Mouse (Mus musculus): ENCODE data around the gene Otx2. TPM values are rescaled to one million over a fixed set of nuclear protein-coding genes. Genes with fewer than 3 reads are reported as not detected.

Gene Otx2
- polyA plus RNA-seq, 1 experiment = not detected

- Histone ChIP-seq H3K36me3 (ENCODE audit: control insufficient read depth) (no peaks in the 10 kb centered on the region), H3K27me3 (ENCODE audit: control insufficient read depth) (peaks cover 12% of the 10 kb centered on the region), H3K4me1 (ENCODE audit: control insufficient read depth) (no peaks in the 10 kb centered on the region), H3K9me3 (ENCODE audit: control insufficient read depth, low read length) (no peaks in the 10 kb centered on the region), H3K4me3 (replicated peaks) (no peak overlapping the region)
- TF ChIP-seq TAL1 (IDR thresholded peaks at IDR 0.05; ENCODE audit: low read length) = no peak
- no peak for TF ChIP-seq GATA1 (IDR thresholded peaks at IDR 0.05; ENCODE audit: low read length)
Measured at GRCm38 (mm10) chr14:48707844-48708383, 34.3 kb upstream of the Otx2 start.

GRCm38 (mm10) chr14:48707391-48707790 is 33.8 kb upstream of the Otx2 start:
- no peaks in the 10 kb centered on the region for H3K9me3 ChIP-seq (ENCODE audit: control insufficient read depth, low read length)
- peaks cover 12% of the 10 kb centered on the region for H3K27me3 ChIP-seq (ENCODE audit: control insufficient read depth)
- no peak overlapping the region for H3K4me3 ChIP-seq (replicated peaks)
- no peaks in the 10 kb centered on the region for H3K4me1 ChIP-seq (ENCODE audit: control insufficient read depth)
- TF ChIP-seq TAL1 (IDR thresholded peaks at IDR 0.05; ENCODE audit: low read length) (no peak), GATA1 (IDR thresholded peaks at IDR 0.05; ENCODE audit: low read length) (peak; percentile 61)
- H3K36me3 ChIP-seq (ENCODE audit: control insufficient read depth) = no peaks in the 10 kb centered on the region

- TF ChIP-seq GATA1 (IDR thresholded peaks at IDR 0.05; ENCODE audit: low read length) (no peak), TAL1 (IDR thresholded peaks at IDR 0.05; ENCODE audit: low read length) (no peak)
- no peaks in the 10 kb centered on the region for H3K36me3 ChIP-seq (ENCODE audit: control insufficient read depth)
- no peaks in the 10 kb centered on the region for H3K4me1 ChIP-seq (ENCODE audit: control insufficient read depth)
- H3K27me3 ChIP-seq (ENCODE audit: control insufficient read depth) = no peaks in the 10 kb centered on the region
- H3K9me3 ChIP-seq (ENCODE audit: control insufficient read depth, low read length) = no peaks in the 10 kb centered on the region
- no peak overlapping the region for H3K4me3 ChIP-seq (replicated peaks)
Measured at GRCm38 (mm10) chr14:48700790-48701370, 27.3 kb upstream of the Otx2 start.

GRCm38 (mm10) chr14:48679590-48679989 is 6.0 kb upstream of the Otx2 start:
- Histone ChIP-seq H3K9me3 (ENCODE audit: control insufficient read depth, low read length) (no peaks in the 10 kb centered on the region), H3K27me3 (ENCODE audit: control insufficient read depth) (peaks cover 18% of the 10 kb centered on the region), H3K4me3 (replicated peaks) (no peak overlapping the region), H3K36me3 (ENCODE audit: control insufficient read depth) (no peaks in the 10 kb centered on the region), H3K4me1 (ENCODE audit: control insufficient read depth) (no peaks in the 10 kb centered on the region)
- TF ChIP-seq TAL1 (IDR thresholded peaks at IDR 0.05; ENCODE audit: low read length) (no peak), GATA1 (IDR thresholded peaks at IDR 0.05; ENCODE audit: low read length) (no peak)

DNA sequence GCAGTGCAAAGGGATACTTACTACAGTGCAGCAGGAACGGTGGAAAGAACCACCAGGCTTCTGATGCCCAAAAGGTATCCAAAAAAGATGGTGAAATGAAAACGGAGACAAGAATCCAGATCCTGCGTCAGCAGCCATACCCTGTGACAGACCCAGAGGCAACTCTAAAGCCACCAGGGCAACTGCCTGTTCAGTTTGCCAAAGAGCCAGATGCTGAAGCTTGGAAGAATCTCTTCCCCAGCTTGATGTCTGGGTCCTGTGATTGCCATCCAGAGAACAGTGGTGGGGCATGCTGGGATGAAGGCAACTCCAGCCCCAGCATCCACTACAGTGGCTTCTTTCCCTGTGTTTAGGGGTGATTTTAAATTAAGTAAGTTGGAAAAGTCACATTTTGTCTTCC is 5.1 kb upstream of the Otx2 start:
- Histone ChIP-seq H3K4me3 (replicated peaks) (no peak overlapping the region), H3K9me3 (ENCODE audit: control insufficient read depth, low read length) (no peaks in the 10 kb centered on the region), H3K4me1 (ENCODE audit: control insufficient read depth) (no peaks in the 10 kb centered on the region), H3K27me3 (ENCODE audit: control insufficient read depth) (peaks cover 27% of the 10 kb centered on the region), H3K36me3 (ENCODE audit: control insufficient read depth) (no peaks in the 10 kb centered on the region)
- TF ChIP-seq GATA1 (IDR thresholded peaks at IDR 0.05; ENCODE audit: low read length) (no peak), TAL1 (IDR thresholded peaks at IDR 0.05; ENCODE audit: low read length) (no peak)

GRCm38 (mm10) chr14:48674036-48674831 is 615 bp upstream of the Otx2 start:
- Histone ChIP-seq H3K27me3 (ENCODE audit: control insufficient read depth) (peaks cover 68% of the 10 kb centered on the region), H3K9me3 (ENCODE audit: control insufficient read depth, low read length) (no peaks in the 10 kb centered on the region), H3K4me1 (ENCODE audit: control insufficient read depth) (no peaks in the 10 kb centered on the region), H3K4me3 (replicated peaks) (no peak overlapping the region), H3K36me3 (ENCODE audit: control insufficient read depth) (no peaks in the 10 kb centered on the region)
- no peak for TF ChIP-seq GATA1 (IDR thresholded peaks at IDR 0.05; ENCODE audit: low read length)
- no peak for TF ChIP-seq TAL1 (IDR thresholded peaks at IDR 0.05; ENCODE audit: low read length)

GRCm38 (mm10) chr14:48672611-48673176 is 925 bp downstream of the Otx2 start:
- H3K4me3 ChIP-seq (replicated peaks) = no peak overlapping the region
- no peaks in the 10 kb centered on the region for H3K36me3 ChIP-seq (ENCODE audit: control insufficient read depth)
- no peaks in the 10 kb centered on the region; the same call in 1 of the 2 replicates for H3K9me3 ChIP-seq (ENCODE audit: control insufficient read depth, low read length)
- no peak for TF ChIP-seq TAL1 (IDR thresholded peaks at IDR 0.05; ENCODE audit: low read length)
- TF ChIP-seq GATA1 (IDR thresholded peaks at IDR 0.05; ENCODE audit: low read length) = no peak
- peaks cover 84% of the 10 kb centered on the region for H3K27me3 ChIP-seq (ENCODE audit: control insufficient read depth)
- H3K4me1 ChIP-seq (ENCODE audit: control insufficient read depth) = no peaks in the 10 kb centered on the region

- Histone ChIP-seq H3K9me3 (ENCODE audit: control insufficient read depth, low read length) (no peaks in the 10 kb centered on the region; the same call in 1 of the 2 replicates), H3K4me3 (replicated peaks) (no peak overlapping the region), H3K4me1 (ENCODE audit: control insufficient read depth) (no peaks in the 10 kb centered on the region), H3K27me3 (ENCODE audit: control insufficient read depth) (peaks cover 94% of the 10 kb centered on the region), H3K36me3 (ENCODE audit: control insufficient read depth) (no peaks in the 10 kb centered on the region)
- no peak for TF ChIP-seq GATA1 (IDR thresholded peaks at IDR 0.05; ENCODE audit: low read length)
- no peak for TF ChIP-seq TAL1 (IDR thresholded peaks at IDR 0.05; ENCODE audit: low read length)
Measured at GRCm38 (mm10) chr14:48671480-48672240, 2.0 kb downstream of the Otx2 start.

Data from erythroblast, embryonic 14.5 days (primary cell).